Mouse (Mus musculus): ENCODE measurements around the gene Crtc2.
"Not testable (repeated sequence)": the region's sequence is repeated elsewhere in the genome, so short reads cannot be mapped to it uniquely, and the experiment has no call there.

Crtc2 gene

GRCm38 (mm10) chr3:90266901-90267775 is 13.2 kb downstream of the Crtc2 start:
- peak; percentile 32 to 35 for DNase-seq (ENCODE audit: low spot score in 2 of 2)

GRCm38 (mm10) chr3:90268190-90268589 is 14.2 kb downstream of the Crtc2 start:
- no peak for DNase-seq (ENCODE audit: low spot score in 2 of 2)

DNA sequence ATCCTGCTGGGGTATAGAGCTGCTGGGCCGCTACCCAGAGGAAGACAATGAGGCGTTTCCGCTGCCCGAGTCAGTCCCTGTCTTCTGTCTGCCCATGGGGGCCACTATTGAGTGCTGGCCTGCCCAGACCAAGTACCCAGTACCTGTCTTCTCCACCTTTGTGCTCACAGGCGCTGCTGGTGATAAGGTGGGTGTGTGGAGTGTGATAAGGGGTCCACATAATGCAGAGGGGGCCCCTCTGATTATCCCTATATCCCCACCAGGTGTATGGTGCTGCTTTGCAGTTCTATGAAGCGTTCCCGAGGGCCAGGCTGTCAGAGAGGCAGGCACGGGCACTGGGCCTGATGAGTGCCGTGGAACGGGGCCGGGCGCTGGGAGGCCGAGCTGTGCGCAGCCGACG is 15.0 kb downstream of the Crtc2 start:
- DNase-seq (ENCODE audit: low spot score in 2 of 2): no peak

DNA sequence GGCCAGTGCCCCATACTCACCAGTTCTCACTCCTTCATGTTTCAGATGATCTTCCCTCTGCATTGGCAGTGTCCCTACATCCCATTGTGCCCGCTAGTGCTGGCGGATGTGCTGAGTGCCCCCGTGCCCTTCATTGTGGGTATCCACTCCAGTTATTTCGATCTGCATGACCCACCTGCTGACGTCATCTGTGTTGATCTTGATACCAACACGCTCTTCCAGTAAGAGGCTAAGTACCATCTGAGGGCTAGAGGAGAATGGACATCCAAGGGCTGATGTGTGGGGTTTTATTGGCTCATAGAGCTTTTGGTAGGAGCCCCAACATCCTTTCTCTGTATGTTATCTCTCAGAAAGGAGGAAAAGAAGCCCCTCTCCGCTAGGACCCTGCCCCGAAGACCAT is 16.8 kb downstream of the Crtc2 start:
- no peak for DNase-seq (ENCODE audit: low spot score in 2 of 2)

DNA sequence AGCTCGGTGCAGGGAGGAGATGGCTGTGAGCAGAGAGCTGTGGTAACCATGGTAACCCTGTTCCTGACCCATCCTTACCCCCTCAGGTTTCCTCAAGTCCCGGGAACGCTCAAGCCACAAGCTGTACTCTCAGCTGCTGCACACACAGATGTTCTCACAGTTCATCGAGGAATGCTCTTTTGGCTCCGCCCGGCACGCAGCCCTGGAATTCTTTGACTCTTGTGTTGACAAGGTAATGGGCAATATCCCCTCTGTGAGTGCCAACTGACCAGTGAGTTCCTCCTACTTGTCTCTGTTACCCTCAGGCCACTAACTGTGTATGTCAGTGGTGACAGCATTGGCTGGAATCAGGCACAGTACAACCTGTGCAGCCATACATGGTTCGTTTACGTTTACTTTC is 18.2 kb downstream of the Crtc2 start:
- DNase-seq (ENCODE audit: low spot score in 2 of 2): no peak

GRCm38 (mm10) chr3:90273855-90274254 is 19.9 kb downstream of the Crtc2 start:
- no peak for DNase-seq (ENCODE audit: low spot score in 2 of 2)

GRCm38 (mm10) chr3:90275286-90275685 is 21.3 kb downstream of the Crtc2 start:
- DNase-seq (ENCODE audit: low spot score in 2 of 2): no peak

DNA sequence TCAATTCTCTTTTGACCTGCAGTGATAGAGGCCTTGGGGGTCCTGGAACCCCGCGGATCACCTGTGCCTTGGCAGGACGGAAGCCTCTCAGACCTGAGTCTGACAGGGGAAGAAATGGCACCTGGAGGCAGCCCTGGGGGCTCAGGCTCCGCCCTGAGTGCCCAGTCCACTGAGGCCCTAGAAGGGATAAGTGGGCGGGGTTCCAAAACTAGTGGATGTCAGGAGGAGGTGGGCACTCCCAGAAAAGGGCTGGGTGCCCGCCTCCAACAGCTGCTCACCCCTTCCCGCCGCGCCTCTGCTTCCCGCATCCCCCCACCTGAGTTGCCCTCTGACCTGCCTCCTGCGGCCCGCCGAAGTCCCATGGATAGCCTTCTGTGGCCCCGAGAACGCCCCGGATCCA is 22.9 kb downstream of the Crtc2 start:
- DNase-seq (ENCODE audit: low spot score in 2 of 2): no peak

DNA sequence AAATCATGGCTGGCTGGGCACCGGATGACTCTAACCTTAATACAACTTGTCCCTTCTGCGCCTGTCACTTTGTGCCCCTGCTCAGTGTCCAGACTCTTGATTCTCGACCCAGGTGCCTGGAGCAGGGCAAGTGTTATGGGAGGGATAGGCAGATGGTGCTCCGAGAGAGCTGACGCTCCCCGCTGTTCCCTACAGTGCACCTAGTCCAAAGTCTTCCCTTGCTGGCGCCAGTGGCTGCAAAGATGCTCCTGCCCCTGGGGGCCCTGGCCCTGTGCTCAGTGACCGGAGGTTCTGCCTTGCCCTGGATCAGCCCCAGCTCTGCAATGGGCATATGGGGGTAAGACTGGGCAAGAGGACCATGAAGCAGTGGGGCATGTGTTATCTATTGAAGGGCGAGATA is 23.8 kb downstream of the Crtc2 start:
- no peak for DNase-seq (ENCODE audit: low spot score in 2 of 2)

DNA sequence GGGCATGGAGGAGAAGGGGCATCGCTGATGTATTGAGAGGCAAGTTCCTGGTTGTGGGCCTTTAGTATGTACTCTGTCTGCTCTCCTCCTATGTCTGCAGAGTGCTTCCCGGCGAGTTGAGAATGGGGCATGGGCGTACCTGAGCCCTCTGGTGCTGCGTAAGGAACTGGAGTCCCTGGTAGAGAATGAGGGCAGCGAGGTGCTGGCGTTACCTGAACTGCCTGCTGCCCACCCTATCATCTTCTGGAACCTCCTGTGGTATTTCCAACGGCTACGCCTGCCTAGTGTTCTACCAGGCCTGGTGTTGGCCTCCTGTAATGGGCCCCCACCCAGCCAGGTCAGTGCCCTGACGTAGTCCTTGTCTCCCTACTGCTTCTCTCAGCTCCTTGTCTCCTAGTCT is 24.2 kb downstream of the Crtc2 start:
- no peak for DNase-seq (ENCODE audit: low spot score in 2 of 2)

DNA sequence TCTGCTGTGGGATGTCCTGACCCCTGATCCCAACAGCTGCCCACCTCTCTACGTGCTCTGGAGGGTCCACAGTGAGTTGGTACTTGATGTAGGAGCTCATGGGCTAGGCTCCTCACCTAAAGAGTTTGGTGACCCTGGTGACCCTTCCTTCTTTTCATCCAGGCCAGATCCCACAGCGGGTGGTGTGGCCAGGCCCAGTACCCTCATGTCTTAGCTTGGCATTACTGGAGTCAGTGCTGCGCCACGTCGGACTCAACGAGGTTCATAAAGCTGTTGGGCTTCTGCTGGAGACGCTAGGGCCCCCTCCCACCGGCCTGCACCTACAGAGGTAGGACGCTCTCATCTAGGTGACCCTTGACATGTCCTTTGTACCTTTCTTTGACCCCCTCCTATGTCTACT is 25.3 kb downstream of the Crtc2 start:
- no peak for DNase-seq (ENCODE audit: low spot score in 2 of 2)

DNA sequence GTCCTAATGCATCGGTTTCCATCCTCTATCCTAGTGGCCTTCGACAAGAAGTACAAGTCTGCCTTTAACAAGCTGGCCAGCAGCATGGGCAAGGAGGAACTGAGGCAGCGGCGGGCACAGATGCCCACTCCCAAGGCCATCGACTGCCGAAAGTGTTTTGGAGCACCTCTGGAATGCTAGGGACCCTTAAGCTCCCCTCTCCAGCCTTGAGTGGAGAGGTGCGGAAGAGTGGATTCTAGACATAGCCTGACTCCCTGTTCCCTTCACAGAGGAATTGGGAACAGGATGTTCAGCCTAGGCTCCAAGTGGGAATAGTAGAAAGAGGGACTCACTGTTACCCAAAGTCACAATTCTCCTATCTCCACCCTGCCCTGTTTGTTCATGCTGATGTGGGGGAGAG is 25.8 kb downstream of the Crtc2 start:
- no peak for DNase-seq (ENCODE audit: low spot score in 2 of 2)

DNA sequence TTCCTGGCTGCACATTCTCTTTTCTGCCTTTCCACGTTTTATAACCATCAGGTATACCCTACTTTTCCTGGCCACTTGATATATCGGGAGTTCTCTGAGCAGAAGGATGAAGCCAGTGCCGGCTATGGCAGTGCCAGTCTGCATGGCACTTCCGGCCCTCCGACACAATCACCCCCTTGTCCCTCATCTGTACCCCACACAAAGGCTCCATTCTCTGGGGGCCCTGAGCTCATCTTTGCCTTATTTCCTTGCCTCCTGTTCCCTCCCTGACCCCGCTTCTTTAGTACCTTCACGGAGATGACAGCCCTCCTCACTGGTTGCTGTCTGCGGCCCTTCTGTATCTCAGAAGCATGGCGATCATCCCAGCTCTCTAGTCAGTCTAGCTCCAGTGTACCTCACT is 26.7 kb downstream of the Crtc2 start:
- DNase-seq (ENCODE audit: low spot score in 2 of 2): no peak

GRCm38 (mm10) chr3:90284150-90284549 is 30.2 kb downstream of the Crtc2 start:
- no peak for DNase-seq (ENCODE audit: low spot score in 2 of 2)

GRCm38 (mm10) chr3:90289403-90289802 is 35.4 kb downstream of the Crtc2 start:
- DNase-seq (ENCODE audit: low spot score in 2 of 2): not testable (repeated sequence)

DNA sequence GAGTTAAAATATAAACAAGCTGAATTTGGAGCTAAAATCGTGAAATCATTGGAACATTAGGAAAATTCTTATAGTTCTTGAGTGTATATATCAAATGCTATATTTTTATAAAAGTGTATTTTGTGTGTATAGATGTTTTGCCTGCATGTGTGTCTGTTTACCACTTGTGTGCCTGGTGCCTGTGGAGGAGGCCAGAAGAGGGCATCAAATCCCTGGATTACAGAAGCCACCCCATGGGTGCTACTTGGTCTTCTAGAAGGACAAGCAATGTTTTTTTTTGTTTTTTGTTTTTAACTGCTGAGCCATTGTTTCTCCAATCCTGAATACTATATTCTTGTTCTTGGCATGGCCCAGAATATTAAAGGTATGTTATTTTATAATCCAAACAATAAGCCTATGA is 36.6 kb downstream of the Crtc2 start:
- DNase-seq (ENCODE audit: low spot score in 2 of 2): no peak

- DNase-seq (ENCODE audit: low spot score in 2 of 2): no peak
These were observed 38.0 kb downstream of the Crtc2 start for GRCm38 (mm10) chr3:90291982-90292344.

DNA sequence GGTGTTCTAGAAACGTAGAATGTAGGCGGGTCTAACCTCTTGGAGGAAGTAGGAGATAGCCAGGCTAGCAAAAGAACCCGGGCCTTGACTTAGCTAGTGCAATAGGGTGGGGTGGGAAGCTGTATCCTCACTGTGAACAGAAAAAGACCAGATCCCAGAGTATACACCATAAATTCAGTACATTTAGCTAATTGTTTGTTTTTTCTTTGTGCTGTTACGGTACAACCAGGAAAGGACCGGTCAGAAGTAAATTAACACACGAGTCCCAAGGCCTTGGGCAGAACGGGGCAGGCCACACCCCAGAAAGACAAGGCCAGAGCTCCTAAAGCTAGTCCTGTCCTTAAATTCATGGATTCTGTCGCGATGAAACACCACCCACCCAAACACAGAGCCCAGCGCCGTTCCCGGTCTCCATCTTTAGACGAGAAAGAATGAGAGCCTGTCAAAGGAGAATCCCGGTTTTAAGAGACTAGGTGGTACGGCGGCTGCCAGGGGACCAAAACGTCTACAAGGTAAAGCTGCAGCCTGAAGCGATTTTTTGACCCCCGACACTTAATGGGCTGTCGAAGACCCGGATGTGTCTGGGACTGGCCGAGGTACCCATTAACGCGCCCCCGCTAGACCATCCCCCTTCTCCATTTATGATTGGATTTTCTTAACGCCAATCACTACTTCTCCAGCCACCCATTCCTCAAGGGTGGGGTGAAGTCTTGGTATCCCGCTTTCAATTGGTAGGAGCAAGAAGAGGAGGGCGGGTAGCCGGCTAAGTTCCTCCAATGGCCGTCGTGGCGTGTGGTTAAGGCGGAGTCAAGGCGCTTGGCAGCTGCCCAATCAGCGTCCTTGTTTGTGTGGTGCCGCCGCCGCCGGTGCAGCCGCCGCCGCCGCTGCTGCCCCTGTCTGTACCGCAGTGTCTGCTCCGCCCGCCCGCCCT is 38.6 kb downstream of the Crtc2 start, which contains the start of gene Gatad2b:
Gene Gatad2b, plus strand, starts transcription at position 834 of the 931 bp plus-strand sequence.
- peak; percentile 98 for DNase-seq (ENCODE audit: low spot score in 2 of 2)

DNA sequence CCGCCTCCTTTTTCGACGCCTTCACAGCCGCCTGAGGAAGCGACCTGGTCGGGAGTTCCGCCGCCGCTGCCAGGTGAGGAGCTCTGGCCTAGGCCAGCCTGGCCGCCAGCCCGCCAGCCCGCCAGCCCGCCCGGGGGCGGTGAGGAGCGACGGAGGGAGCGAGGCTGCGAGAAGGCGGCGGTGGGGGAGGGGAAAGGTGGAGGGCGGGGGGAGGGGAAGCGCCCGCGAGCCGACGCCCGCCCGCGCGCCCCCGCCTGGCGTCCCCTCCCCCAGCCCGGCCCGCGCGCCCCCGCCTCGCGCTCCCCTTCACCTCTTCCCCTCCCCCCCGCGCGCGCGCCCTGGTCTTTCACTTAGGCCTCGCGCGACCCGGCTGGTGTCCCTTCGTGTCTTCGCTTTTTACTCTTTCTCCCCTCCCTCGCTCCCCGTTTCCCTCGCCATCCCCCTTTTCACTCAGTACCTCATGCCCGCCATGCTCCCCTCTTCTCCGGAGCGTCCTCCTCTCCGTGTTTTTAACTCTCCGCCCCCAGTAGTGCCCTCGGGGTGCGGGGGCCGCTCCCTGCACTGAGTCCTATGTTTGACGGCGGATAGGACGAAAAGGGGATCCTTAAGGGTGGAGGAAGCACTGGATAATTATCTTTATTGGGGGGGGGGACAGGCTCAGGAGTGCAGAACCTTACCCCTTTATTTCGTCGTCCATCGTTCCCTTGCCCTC is 39.5 kb downstream of the Crtc2 start:
- peak; percentile 64 to 85 for DNase-seq (ENCODE audit: low spot score in 2 of 2)

- no peak for DNase-seq (ENCODE audit: low spot score in 2 of 2)
These were observed 40.1 kb downstream of the Crtc2 start for GRCm38 (mm10) chr3:90294064-90294440.

GRCm38 (mm10) chr3:90294651-90295050 is 40.7 kb downstream of the Crtc2 start:
- no peak for DNase-seq (ENCODE audit: low spot score in 2 of 2)

DNA sequence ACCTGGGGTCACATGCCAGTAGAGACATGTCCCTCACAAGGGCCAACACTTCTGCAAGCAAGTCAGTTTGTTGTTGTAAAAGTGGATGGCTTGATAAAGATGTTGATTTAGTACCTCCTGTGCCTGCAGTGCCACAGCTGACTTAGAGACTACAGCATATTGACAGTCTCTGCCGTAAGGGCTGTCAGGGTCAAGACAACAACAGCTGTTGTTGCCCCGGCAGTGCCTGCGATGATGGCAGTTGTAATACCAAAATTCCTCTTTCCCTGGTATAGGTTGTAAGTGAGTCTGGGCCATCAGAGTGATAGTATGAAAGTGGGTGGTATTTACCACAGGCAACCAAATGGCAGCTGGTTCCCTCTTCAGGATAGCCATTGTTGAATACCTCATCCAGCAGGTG is 51.8 kb downstream of the Crtc2 start:
- DNase-seq (ENCODE audit: low spot score in 2 of 2): no peak

Measured in thymus, postnatal 10 days (tissue).